12 mouse cellular contexts compared by ENCODE assay signal in genomic region chr5:118079839-118080250, GRCm38 (mm10). TPM values are rescaled to one million over a fixed set of nuclear protein-coding genes. Genes with fewer than 3 reads are reported as not detected.
DNase-seq lines count a peak whose midpoint lies in the region; ATAC-seq and TF ChIP-seq lines count a peak whose summit lies in the region.
"Had no signal": no experiment of that assay in that cellular context is flagged by ENCODE, and none has a peak within 500 bp of the region (broad histone marks: within the 10 kb centered on the region; RNA-seq: fewer than 3 reads in every experiment).

No protein-coding gene starts in this region.

- no peak overlapping the region for H3K4me3 ChIP-seq in forebrain, postnatal 0 days (ENCODE audit: low read depth, low read length)
- no peak overlapping the region for H3K4me3 ChIP-seq in midbrain, embryonic 15.5 days
- no peak overlapping the region for H3K4me3 ChIP-seq in lung, postnatal 0 days (ENCODE audit: low read depth, low read length)
- H3K4me3 ChIP-seq: heart, adult 2 months; megakaryocyte, embryonic 14.5 days had no signal

- intact Hi-C loops in left cerebral cortex, postnatal 36 days (cut with DNase I): loop anchor here (5.0 kb wide), 1 partner anchor 92 kb away; no protein-coding TSS in a partner anchor

- no peak overlapping the region for H3K9ac ChIP-seq in forebrain, postnatal 0 days
- H3K9ac ChIP-seq in midbrain, embryonic 15.5 days: no peak overlapping the region
- H3K9ac ChIP-seq in lung, postnatal 0 days (replicated peaks; ENCODE audit: low read depth): no peak overlapping the region

- peak overlapping the region; percentile 40; the same call in 1 of the 2 replicates for H3K27ac ChIP-seq in forebrain, postnatal 0 days (ENCODE audit: low read depth, low read length)
- H3K27ac ChIP-seq in midbrain, embryonic 15.5 days: peak overlapping the region; percentile 70
- H3K27ac ChIP-seq in lung, postnatal 0 days (ENCODE audit: low read length): no peak overlapping the region
- H3K27ac ChIP-seq: heart, adult 2 months had no signal

- 19% methylated on average over 11 of the region's 11 CpGs for WGBS in forebrain, postnatal 0 days
- 12% methylated on average over 11 of the region's 11 CpGs for WGBS in midbrain, embryonic 15.5 days
- WGBS in lung, postnatal 0 days: 74% methylated on average over 11 of the region's 11 CpGs

- H3K27me3 ChIP-seq in forebrain, postnatal 0 days (ENCODE audit: insufficient read depth, low read length): no peaks in the 10 kb centered on the region
- no peaks in the 10 kb centered on the region for H3K27me3 ChIP-seq in midbrain, embryonic 15.5 days (replicated peaks)
- H3K27me3 ChIP-seq in lung, postnatal 0 days (replicated peaks; ENCODE audit: insufficient read depth, low read length): no peaks in the 10 kb centered on the region
- H3K27me3 ChIP-seq: megakaryocyte, embryonic 14.5 days had no signal

- 0 out of 2 replicates have a peak, but pooled peaks cover 10% of the 10 kb centered on the region for H3K36me3 ChIP-seq in forebrain, postnatal 0 days (ENCODE audit: insufficient read depth)
- 0 out of 2 replicates have a peak, but pooled peaks cover 7% of the 10 kb centered on the region for H3K36me3 ChIP-seq in midbrain, embryonic 15.5 days (replicated peaks)
- peaks cover 14% of the 10 kb centered on the region for H3K36me3 ChIP-seq in lung, postnatal 0 days (ENCODE audit: insufficient read depth, low read length)

- no peak overlapping the region for H3K4me2 ChIP-seq in forebrain, postnatal 0 days (ENCODE audit: low read depth)
- H3K4me2 ChIP-seq in midbrain, embryonic 15.5 days: 0 out of 2 replicates have a peak overlapping the region, but pooled peaks have one; percentile 11
- H3K4me2 ChIP-seq in lung, postnatal 0 days (replicated peaks; ENCODE audit: low read depth, low read length): no peak overlapping the region

- TF ChIP-seq CTCF in forebrain, postnatal 0 days (IDR thresholded peaks at IDR 0.05; ENCODE audit: low read depth): no peak; the same call in 1 of the 2 replicates
- TF ChIP-seq CTCF in lung, postnatal 0 days (IDR thresholded peaks at IDR 0.05): no peak

- DNase-seq in thymus, postnatal 4 days: peak; percentile 42
- no peak for DNase-seq in thymus, adult 18-20 months
- no peak for DNase-seq in forebrain, postnatal 0 days
- no peak for DNase-seq in lung, postnatal 0 days (ENCODE audit: low spot score)
- DNase-seq in left cerebral cortex, postnatal 36 days (ENCODE audit: low spot score in 2 of 2): no peak
- no peak for DNase-seq in right cerebral cortex, adult 18-20 months
- DNase-seq: heart, adult 2 months; lung, adult 2 months had no signal

- no peak for TF ChIP-seq EP300 in lung, postnatal 0 days (IDR thresholded peaks at IDR 0.05)

- no peaks in the 10 kb centered on the region for H3K9me3 ChIP-seq in forebrain, postnatal 0 days (ENCODE audit: low read length)
- H3K9me3 ChIP-seq in midbrain, embryonic 15.5 days: no peaks in the 10 kb centered on the region
- H3K9me3 ChIP-seq in lung, postnatal 0 days (ENCODE audit: low read length): no peaks in the 10 kb centered on the region
- H3K9me3 ChIP-seq: megakaryocyte, embryonic 14.5 days had no signal

- ATAC-seq in forebrain, postnatal 0 days: no peak
- ATAC-seq in midbrain, embryonic 15.5 days (replicated peaks): peak; percentile 51
- no peak for ATAC-seq in lung, postnatal 0 days

- peaks cover 24% of the 10 kb centered on the region for H3K4me1 ChIP-seq in forebrain, postnatal 0 days (ENCODE audit: insufficient read depth)
- peaks cover 81% of the 10 kb centered on the region for H3K4me1 ChIP-seq in midbrain, embryonic 15.5 days
- no peaks in the 10 kb centered on the region; the same call in 1 of the 2 replicates for H3K4me1 ChIP-seq in lung, postnatal 0 days (ENCODE audit: insufficient read depth, low read depth, low read length)

RNA-seq across cellular contexts. Expression of gene Tesc, which starts 52.3 kb away (rescaled TPM):
- 8.5 and 13.0 TPM in 2 replicates for total RNA-seq in forebrain, postnatal 0 days (2014; rRNA removed)
- polyA plus RNA-seq in forebrain, postnatal 0 days (2015; fragmentation: Nextera tagmentation; extraction: Ambion mirVana): 12.2 and 19.9 TPM in 2 replicates
- polyA plus RNA-seq in midbrain, embryonic 15.5 days (2015; fragmentation: Nextera tagmentation; extraction: Ambion mirVana): 6.5 and 7.9 TPM in 2 replicates
- 1.5 and 1.6 TPM in 2 replicates for polyA plus RNA-seq in lung, postnatal 0 days (2015; fragmentation: Nextera tagmentation; extraction: Ambion mirVana)
- total RNA-seq in left cerebral cortex, postnatal 36 days (2021): 10 to 100 TPM; 83.4 to 97.3 TPM
- total RNA-seq: hematopoietic stem cell, adult 5-6 weeks; MEL had no signal
